Mouse (Mus musculus): ENCODE measurements around the gene Cemip.
"Not testable (repeated sequence)": the region's sequence is repeated elsewhere in the genome, so short reads cannot be mapped to it uniquely, and the experiment has no call there.

Gene Cemip

GRCm38 (mm10) chr7:84086039-84086829, at the start of gene Cemip:
Cemip (minus strand) TSS chr7:84086502.
- peak; percentile 91 for DNase-seq

GRCm38 (mm10) chr7:84132704-84133103, 46.4 kb upstream of the Cemip start:
- DNase-seq, result no peak

- no peak for DNase-seq
Measured at GRCm38 (mm10) chr7:84131736-84132135, 45.4 kb upstream of the Cemip start.

- peak in 1 of 2 experiments; percentile 21 for DNase-seq
Measured at GRCm38 (mm10) chr7:84128661-84129060, 42.4 kb upstream of the Cemip start.

- DNase-seq, result no peak
Measured at GRCm38 (mm10) chr7:84125730-84126129, 39.4 kb upstream of the Cemip start.

- not testable (repeated sequence) for DNase-seq
Measured at GRCm38 (mm10) chr7:84123651-84124050, 37.3 kb upstream of the Cemip start.

GRCm38 (mm10) chr7:84121778-84122177, 35.5 kb upstream of the Cemip start:
- DNase-seq, result no peak

GRCm38 (mm10) chr7:84120142-84120760, 33.9 kb upstream of the Cemip start:
- DNase-seq, result no peak

GRCm38 (mm10) chr7:84119216-84120105, 33.2 kb upstream of the Cemip start:
- DNase-seq, result no peak

GRCm38 (mm10) chr7:84117543-84118122, 31.3 kb upstream of the Cemip start:
- DNase-seq, result no peak

- no peak for DNase-seq
Measured at GRCm38 (mm10) chr7:84116621-84117542, 30.6 kb upstream of the Cemip start.

GRCm38 (mm10) chr7:84115385-84115784, 29.1 kb upstream of the Cemip start:
- DNase-seq, result no peak

GRCm38 (mm10) chr7:84114775-84115174, 28.5 kb upstream of the Cemip start:
- no peak for DNase-seq

GRCm38 (mm10) chr7:84113035-84113390, 26.7 kb upstream of the Cemip start:
- DNase-seq, result no peak

GRCm38 (mm10) chr7:84112351-84113034, 26.2 kb upstream of the Cemip start:
- no peak for DNase-seq

GRCm38 (mm10) chr7:84111716-84112350, 25.5 kb upstream of the Cemip start:
- no peak for DNase-seq

- DNase-seq, result no peak
Measured at GRCm38 (mm10) chr7:84106942-84107341, 20.6 kb upstream of the Cemip start.

GRCm38 (mm10) chr7:84102589-84102988, 16.3 kb upstream of the Cemip start:
- DNase-seq, result no peak

GRCm38 (mm10) chr7:84100672-84101071, 14.4 kb upstream of the Cemip start:
- no peak for DNase-seq

GRCm38 (mm10) chr7:84098098-84098497, 11.8 kb upstream of the Cemip start:
- no peak for DNase-seq

GRCm38 (mm10) chr7:84096501-84096900, 10.2 kb upstream of the Cemip start:
- DNase-seq, result peak; percentile 70 to 76

All from cerebellum, postnatal 36 days (tissue).